Comparison of ENCODE assay signal across 8 mouse cellular contexts in genomic region chr2:164073918-164074578, GRCm38 (mm10). TPM values are rescaled to one million over a fixed set of nuclear protein-coding genes. Genes with fewer than 3 reads are reported as not detected.
DNase-seq lines count a peak whose midpoint lies in the region; ATAC-seq lines count a peak whose summit lies in the region.

No protein-coding gene starts in this region.

- peak; percentile 74 for ATAC-seq in common myeloid progenitor, adult 5-6 weeks (replicated peaks; ENCODE audit: low read depth, poor library complexity, severe bottlenecking)

- no peaks in the 10 kb centered on the region for H3K27me3 ChIP-seq in megakaryocyte, embryonic 14.5 days (replicated peaks)

- H3K4me1 ChIP-seq in megakaryocyte, embryonic 14.5 days, result peaks cover 72% of the 10 kb centered on the region

- H3K9me3 ChIP-seq in megakaryocyte, embryonic 14.5 days, result no peaks in the 10 kb centered on the region

- H3K36me3 ChIP-seq in megakaryocyte, embryonic 14.5 days (replicated peaks; ENCODE audit: low read length), result peaks cover 27% of the 10 kb centered on the region

- peak; percentile 98 for DNase-seq in ZHBTc4 (ENCODE audit: low read depth, low spot score)
- DNase-seq in gastrocnemius, adult 8-10 months (ENCODE audit: low spot score in 2 of 2), result peak; percentile 97
- DNase-seq in hindlimb bud, embryonic 11.5 days (ENCODE audit: extremely low spot score, low read depth, low spot score), result peak; percentile 94
- DNase-seq in left cerebral cortex, adult 8-10 months (ENCODE audit: low spot score in 2 of 2), result peak; percentile 94 to 96
- DNase-seq in right cerebral cortex, postnatal 10 days (ENCODE audit: low spot score in 2 of 2), result peak; percentile 98 to 99
- DNase-seq in urinary bladder, postnatal 25 days (ENCODE audit: low spot score), result peak; percentile 97

- H3K4me3 ChIP-seq in megakaryocyte, embryonic 14.5 days (replicated peaks), result peak overlapping the region; percentile 99

RNA-seq across cellular contexts. Expression of gene Tomm34, which starts 3.1 kb away (rescaled TPM):
- 35.7 and 40.4 TPM in 2 replicates for total RNA-seq in common myeloid progenitor, adult 5-6 weeks (2017)
- 10 to 100 TPM; 12.7 to 15.9 (median 13.6) TPM for total RNA-seq in gastrocnemius, adult 8-10 months (2022)
- 10 to 100 TPM; 76.6 to 84.5 (median 81.5) TPM for total RNA-seq in left cerebral cortex, adult 8-10 months (2022)
- polyA plus RNA-seq in megakaryocyte, embryonic 14.5 days (2012; ENCODE audit: insufficient read depth, low replicate concordance), result 17.4 and 20.5 TPM in 2 replicates

RNA-seq across cellular contexts. Expression of gene Stk4, which starts 3.9 kb away (rescaled TPM):
- total RNA-seq in common myeloid progenitor, adult 5-6 weeks (2017), result 132 and 208 TPM in 2 replicates
- 1 to 10 TPM; 6.2 to 8.5 (median 7.2) TPM for total RNA-seq in gastrocnemius, adult 8-10 months (2022)
- 10 to 100 TPM; 31.7 to 37.5 (median 34.1) TPM for total RNA-seq in left cerebral cortex, adult 8-10 months (2022)
- 3.1 and 31.1 TPM in 2 replicates for polyA plus RNA-seq in megakaryocyte, embryonic 14.5 days (2012; ENCODE audit: insufficient read depth, low replicate concordance)

RNA-seq across cellular contexts. Expression of gene Pabpc1l, which starts 48.8 kb away (rescaled TPM):
- total RNA-seq in common myeloid progenitor, adult 5-6 weeks (2017), result 0.37 TPM in 1 of 2 replicates, not detected in the other
- under 1 TPM in 1 of 4 experiments, not detected in 3; 0.31 TPM for total RNA-seq in gastrocnemius, adult 8-10 months (2022)
- 1 to 10 TPM in 1 of 4 experiments, under 1 TPM in 3; 0.75 to 1.9 (median 0.95) TPM for total RNA-seq in left cerebral cortex, adult 8-10 months (2022)
- not detected in 2 replicates for polyA plus RNA-seq in megakaryocyte, embryonic 14.5 days (2012; ENCODE audit: insufficient read depth, low replicate concordance)

Comparison
In these comparisons a context has a peak if more than half of its experiments do, and no peak if none do; other contexts are left out.
1. Peak in every context shown above with its lines: DNase-seq, ATAC-seq and H3K4me3 ChIP-seq.